Comparison of ENCODE assay signal across 11 mouse cellular contexts in genomic region chr5:5515411-5515810, GRCm38 (mm10). TPM values are rescaled to one million over a fixed set of nuclear protein-coding genes. Genes with fewer than 3 reads are reported as not detected.
A peak's percentile ranks its signal among the peaks of the same experiment; 100 is the strongest.
DNase-seq lines count a peak whose midpoint lies in the region; ATAC-seq lines count a peak whose summit lies in the region.
"Had no signal": no experiment of that assay in that cellular context is flagged by ENCODE, and none has a peak within 500 bp of the region (broad histone marks: within the 10 kb centered on the region; RNA-seq: fewer than 3 reads in every experiment).

No protein-coding gene starts in this region.

- 0 out of 2 replicates have a peak, but pooled peaks cover 2% of the 10 kb centered on the region for H3K27me3 ChIP-seq in kidney, embryonic 15.5 days
- H3K27me3 ChIP-seq in hindbrain, embryonic 13.5 days: peaks cover 3% of the 10 kb centered on the region; the same call in 1 of the 2 replicates
- no peaks in the 10 kb centered on the region for H3K27me3 ChIP-seq in midbrain, embryonic 13.5 days

- peak overlapping the region; percentile 78; the same call in 1 of the 2 replicates for H3K4me2 ChIP-seq in kidney, embryonic 15.5 days
- H3K4me2 ChIP-seq in hindbrain, embryonic 13.5 days: peak overlapping the region; percentile 66
- peak overlapping the region; percentile 83 for H3K4me2 ChIP-seq in midbrain, embryonic 13.5 days (replicated peaks)

- peaks cover 8% of the 10 kb centered on the region; the same call in 1 of the 2 replicates for H3K36me3 ChIP-seq in kidney, embryonic 15.5 days
- peaks cover 4% of the 10 kb centered on the region; the same call in 1 of the 2 replicates for H3K36me3 ChIP-seq in hindbrain, embryonic 13.5 days
- 0 out of 2 replicates have a peak, but pooled peaks cover 3% of the 10 kb centered on the region for H3K36me3 ChIP-seq in midbrain, embryonic 13.5 days

- 81% methylated on average over 5 of the region's 5 CpGs for WGBS in kidney, embryonic 15.5 days
- 76% methylated on average over 5 of the region's 5 CpGs for WGBS in hindbrain, embryonic 13.5 days
- WGBS in midbrain, embryonic 13.5 days: 77% methylated on average over 5 of the region's 5 CpGs

- no peak overlapping the region for H3K4me3 ChIP-seq in kidney, embryonic 15.5 days (replicated peaks)
- H3K4me3 ChIP-seq in hindbrain, embryonic 13.5 days: no peak overlapping the region
- H3K4me3 ChIP-seq in midbrain, embryonic 13.5 days (replicated peaks): peak overlapping the region; percentile 77; the same call in 1 of the 2 replicates

- no peaks in the 10 kb centered on the region for H3K9me3 ChIP-seq in kidney, embryonic 15.5 days (replicated peaks)
- H3K9me3 ChIP-seq in hindbrain, embryonic 13.5 days: no peaks in the 10 kb centered on the region
- no peaks in the 10 kb centered on the region for H3K9me3 ChIP-seq in midbrain, embryonic 13.5 days
- H3K9me3 ChIP-seq: G1E had no signal

- H3K27ac ChIP-seq in kidney, embryonic 15.5 days: no peak overlapping the region
- no peak overlapping the region for H3K27ac ChIP-seq in hindbrain, embryonic 13.5 days
- H3K27ac ChIP-seq in midbrain, embryonic 13.5 days: no peak overlapping the region

- no peak overlapping the region for H3K9ac ChIP-seq in kidney, embryonic 15.5 days
- H3K9ac ChIP-seq in hindbrain, embryonic 13.5 days: no peak overlapping the region
- no peak overlapping the region for H3K9ac ChIP-seq in midbrain, embryonic 13.5 days (replicated peaks)

- ATAC-seq in kidney, embryonic 15.5 days (replicated peaks; ENCODE audit: low FRiP score): no peak
- ATAC-seq in hindbrain, embryonic 13.5 days (ENCODE audit: low FRiP score): no peak
- no peak for ATAC-seq in midbrain, embryonic 13.5 days

- peaks cover 4% of the 10 kb centered on the region; the same call in 1 of the 2 replicates for H3K4me1 ChIP-seq in kidney, embryonic 15.5 days
- H3K4me1 ChIP-seq in hindbrain, embryonic 13.5 days (replicated peaks): peaks cover 9% of the 10 kb centered on the region
- peaks cover 7% of the 10 kb centered on the region for H3K4me1 ChIP-seq in midbrain, embryonic 13.5 days (replicated peaks)

- DNase-seq in cerebellum, adult 11 months: peak; percentile 33
- DNase-seq in cerebellum, postnatal 36 days: no peak
- DNase-seq in kidney, postnatal 36 days: no peak
- DNase-seq in frontal cortex, adult 2 months (ENCODE audit: extremely low spot score in 1 of 2, low spot score in 1 of 2): no peak
- DNase-seq in kidney, postnatal 14 days: no peak

RNA-seq across cellular contexts. Expression of gene Cldn12, which starts 0.7 kb away (rescaled TPM):
- polyA plus RNA-seq in kidney, embryonic 15.5 days (2015; fragmentation: Nextera tagmentation; extraction: Ambion mirVana): 31.4 and 32.5 TPM in 2 replicates
- 18.9 and 20.6 TPM in 2 replicates for polyA plus RNA-seq in hindbrain, embryonic 13.5 days (2015; fragmentation: Nextera tagmentation; extraction: Ambion mirVana)
- polyA plus RNA-seq in midbrain, embryonic 13.5 days (2015; fragmentation: Nextera tagmentation; extraction: Ambion mirVana): 21.3 and 23.0 TPM in 2 replicates
- polyA plus RNA-seq in frontal cortex, adult 2 months (2012; rRNA removed): 46.2 and 47.0 TPM in 2 replicates
- polyA plus RNA-seq: erythroblast, embryonic 14.5 days had no signal

RNA-seq across cellular contexts. Expression of gene 1700015F17Rik, which starts 36.5 kb away (rescaled TPM):
- not detected in 2 replicates for polyA plus RNA-seq in kidney, embryonic 15.5 days (2015; fragmentation: Nextera tagmentation; extraction: Ambion mirVana)
- not detected in 2 replicates for polyA plus RNA-seq in hindbrain, embryonic 13.5 days (2015; fragmentation: Nextera tagmentation; extraction: Ambion mirVana)
- polyA plus RNA-seq in midbrain, embryonic 13.5 days (2015; fragmentation: Nextera tagmentation; extraction: Ambion mirVana): not detected in 2 replicates
- 0.32 TPM in 1 of 2 replicates, not detected in the other for polyA plus RNA-seq in frontal cortex, adult 2 months (2012; rRNA removed)
- polyA plus RNA-seq: erythroblast, embryonic 14.5 days; G1E; stomach, embryonic 14.5 days had no signal

RNA-seq across cellular contexts. Expression of gene Gtpbp10, which starts 43.9 kb away (rescaled TPM):
- 31.5 and 33.2 TPM in 2 replicates for polyA plus RNA-seq in kidney, embryonic 15.5 days (2015; fragmentation: Nextera tagmentation; extraction: Ambion mirVana)
- 20.6 and 26.1 TPM in 2 replicates for polyA plus RNA-seq in hindbrain, embryonic 13.5 days (2015; fragmentation: Nextera tagmentation; extraction: Ambion mirVana)
- polyA plus RNA-seq in midbrain, embryonic 13.5 days (2015; fragmentation: Nextera tagmentation; extraction: Ambion mirVana): 26.3 and 29.1 TPM in 2 replicates
- polyA plus RNA-seq in frontal cortex, adult 2 months (2012; rRNA removed): 9.5 and 11.2 TPM in 2 replicates

RNA-seq across cellular contexts. Expression of gene Gm8773, which starts 58.2 kb away (rescaled TPM):
- polyA plus RNA-seq in kidney, embryonic 15.5 days (2015; fragmentation: Nextera tagmentation; extraction: Ambion mirVana): 0.85 and 0.88 TPM in 2 replicates
- polyA plus RNA-seq in hindbrain, embryonic 13.5 days (2015; fragmentation: Nextera tagmentation; extraction: Ambion mirVana): 11.7 and 13.1 TPM in 2 replicates
- 6.5 and 7.2 TPM in 2 replicates for polyA plus RNA-seq in midbrain, embryonic 13.5 days (2015; fragmentation: Nextera tagmentation; extraction: Ambion mirVana)
- 0.06 and 0.11 TPM in 2 replicates for polyA plus RNA-seq in frontal cortex, adult 2 months (2012; rRNA removed)
- polyA plus RNA-seq: erythroblast, embryonic 14.5 days had no signal
